Mouse (Mus musculus): Measurements from ENCODE around the gene Tnrc18. TPM values are rescaled to one million over a fixed set of nuclear protein-coding genes. Genes with fewer than 3 reads are reported as not detected.

Gene Tnrc18
- total and polyA plus RNA-seq, 2 experiments from 2014 or later = 23.4 to 116 TPM

GRCm38 (mm10) chr5:142726748-142727147 lies 90.7 kb downstream of the Tnrc18 start:
- no peak for TF ChIP-seq CTCF (IDR thresholded peaks at IDR 0.05; ENCODE audit: low read depth)
- no peak for ATAC-seq
- H3K9ac ChIP-seq = no peak overlapping the region
- H3K4me3 ChIP-seq (ENCODE audit: low read depth, low read length) = no peak overlapping the region
- H3K9me3 ChIP-seq (ENCODE audit: low read length) = no peaks in the 10 kb centered on the region
- WGBS = 82% methylated on average over 6 of the region's 6 CpGs
- peaks cover 73% of the 10 kb centered on the region for H3K36me3 ChIP-seq (ENCODE audit: insufficient read depth)
- DNase-seq = no peak
- H3K4me1 ChIP-seq (ENCODE audit: insufficient read depth) = no peaks in the 10 kb centered on the region
- H3K27ac ChIP-seq (ENCODE audit: low read depth, low read length) = peak overlapping the region; percentile 3; the same call in 1 of the 2 replicates
- H3K27me3 ChIP-seq (ENCODE audit: insufficient read depth, low read length) = no peaks in the 10 kb centered on the region
- no peak overlapping the region for H3K4me2 ChIP-seq (ENCODE audit: low read depth)

- Histone ChIP-seq H3K4me1 (ENCODE audit: insufficient read depth) (no peaks in the 10 kb centered on the region), H3K27me3 (ENCODE audit: insufficient read depth, low read length) (no peaks in the 10 kb centered on the region), H3K4me2 (ENCODE audit: low read depth) (no peak overlapping the region), H3K36me3 (ENCODE audit: insufficient read depth) (peaks cover 62% of the 10 kb centered on the region), H3K9ac (no peak overlapping the region), H3K9me3 (ENCODE audit: low read length) (no peaks in the 10 kb centered on the region), H3K27ac (ENCODE audit: low read depth, low read length) (no peak overlapping the region), H3K4me3 (ENCODE audit: low read depth, low read length) (no peak overlapping the region)
- no peak for TF ChIP-seq CTCF (IDR thresholded peaks at IDR 0.05; ENCODE audit: low read depth)
- WGBS = 85% methylated on average over 7 of the region's 7 CpGs
- DNase-seq (no peak), ATAC-seq (no peak)
Observed at GRCm38 (mm10) chr5:142724265-142724664, 93.2 kb downstream of the Tnrc18 start.

GRCm38 (mm10) chr5:142723520-142724133 lies 93.8 kb downstream of the Tnrc18 start:
- DNase-seq (peak; percentile 88), ATAC-seq (peak; percentile 80)
- Histone ChIP-seq H3K27ac (ENCODE audit: low read depth, low read length) (peak overlapping the region; percentile 54), H3K9me3 (ENCODE audit: low read length) (no peaks in the 10 kb centered on the region), H3K4me3 (ENCODE audit: low read depth, low read length) (no peak overlapping the region), H3K4me2 (ENCODE audit: low read depth) (0 out of 2 replicates have a peak overlapping the region, but pooled peaks have one; percentile 8), H3K36me3 (ENCODE audit: insufficient read depth) (peaks cover 62% of the 10 kb centered on the region), H3K9ac (no peak overlapping the region), H3K27me3 (ENCODE audit: insufficient read depth, low read length) (no peaks in the 10 kb centered on the region), H3K4me1 (ENCODE audit: insufficient read depth) (no peaks in the 10 kb centered on the region)
- WGBS = 14% methylated on average over 7 of the region's 7 CpGs
- peak; percentile 88 for TF ChIP-seq CTCF (IDR thresholded peaks at IDR 0.05; ENCODE audit: low read depth)

- WGBS = 79% methylated on average over 13 of the region's 13 CpGs
Observed at GRCm38 (mm10) chr5:142719897-142720296, 97.6 kb downstream of the Tnrc18 start.

GRCm38 (mm10) chr5:142718486-142718885 lies 99.0 kb downstream of the Tnrc18 start:
- DNase-seq = no peak
- 79% methylated on average over 25 of the region's 25 CpGs for WGBS
- H3K27me3 ChIP-seq (ENCODE audit: insufficient read depth, low read length) = no peaks in the 10 kb centered on the region
- no peaks in the 10 kb centered on the region for H3K9me3 ChIP-seq (ENCODE audit: low read length)
- no peaks in the 10 kb centered on the region for H3K4me1 ChIP-seq (ENCODE audit: insufficient read depth)
- no peak for ATAC-seq
- H3K4me2 ChIP-seq (ENCODE audit: low read depth) = no peak overlapping the region
- H3K4me3 ChIP-seq (ENCODE audit: low read depth, low read length) = no peak overlapping the region
- peaks cover 57% of the 10 kb centered on the region for H3K36me3 ChIP-seq (ENCODE audit: insufficient read depth)
- H3K27ac ChIP-seq (ENCODE audit: low read depth, low read length) = no peak overlapping the region
- no peak overlapping the region for H3K9ac ChIP-seq
- TF ChIP-seq CTCF (IDR thresholded peaks at IDR 0.05; ENCODE audit: low read depth) = no peak

More at GRCm38 (mm10) chr5:142719897-142720296, 97.6 kb downstream of the Tnrc18 start:
- H3K4me2 ChIP-seq (ENCODE audit: low read depth) = no peak overlapping the region
- TF ChIP-seq CTCF (IDR thresholded peaks at IDR 0.05; ENCODE audit: low read depth) = no peak
- no peak overlapping the region for H3K27ac ChIP-seq (ENCODE audit: low read depth, low read length)
- ATAC-seq = no peak
- H3K9me3 ChIP-seq (ENCODE audit: low read length) = no peaks in the 10 kb centered on the region
- no peak overlapping the region for H3K9ac ChIP-seq
- no peak overlapping the region for H3K4me3 ChIP-seq (ENCODE audit: low read depth, low read length)
- no peaks in the 10 kb centered on the region for H3K27me3 ChIP-seq (ENCODE audit: insufficient read depth, low read length)
- DNase-seq = no peak
- H3K4me1 ChIP-seq (ENCODE audit: insufficient read depth) = no peaks in the 10 kb centered on the region
- H3K36me3 ChIP-seq (ENCODE audit: insufficient read depth) = peaks cover 43% of the 10 kb centered on the region

- DNase-seq (peak; percentile 88), ATAC-seq (peak; percentile 79)
- Histone ChIP-seq H3K4me3 (ENCODE audit: low read depth, low read length) (no peak overlapping the region), H3K36me3 (ENCODE audit: insufficient read depth) (peaks cover 57% of the 10 kb centered on the region), H3K27ac (ENCODE audit: low read depth, low read length) (no peak overlapping the region), H3K27me3 (ENCODE audit: insufficient read depth, low read length) (no peaks in the 10 kb centered on the region), H3K9ac (no peak overlapping the region), H3K9me3 (ENCODE audit: low read length) (no peaks in the 10 kb centered on the region), H3K4me2 (ENCODE audit: low read depth) (no peak overlapping the region), H3K4me1 (ENCODE audit: insufficient read depth) (no peaks in the 10 kb centered on the region)
- 25% methylated on average over 4 of the region's 4 CpGs for WGBS
- TF ChIP-seq CTCF (IDR thresholded peaks at IDR 0.05; ENCODE audit: low read depth) = peak; percentile 97
Observed at GRCm38 (mm10) chr5:142718037-142718436, 99.4 kb downstream of the Tnrc18 start.

GRCm38 (mm10) chr5:142716056-142716455 lies 101.4 kb downstream of the Tnrc18 start:
- Histone ChIP-seq H3K4me1 (ENCODE audit: insufficient read depth) (no peaks in the 10 kb centered on the region), H3K27ac (ENCODE audit: low read depth, low read length) (no peak overlapping the region), H3K9ac (no peak overlapping the region), H3K27me3 (ENCODE audit: insufficient read depth, low read length) (no peaks in the 10 kb centered on the region), H3K36me3 (ENCODE audit: insufficient read depth) (peaks cover 58% of the 10 kb centered on the region), H3K9me3 (ENCODE audit: low read length) (no peaks in the 10 kb centered on the region), H3K4me2 (ENCODE audit: low read depth) (no peak overlapping the region), H3K4me3 (ENCODE audit: low read depth, low read length) (no peak overlapping the region)
- no peak for TF ChIP-seq CTCF (IDR thresholded peaks at IDR 0.05; ENCODE audit: low read depth)
- ATAC-seq = no peak
- DNase-seq = no peak
- 85% methylated on average over 6 of the region's 6 CpGs for WGBS
